Mouse (Mus musculus) mature B cell (primary cell): Measurements from ENCODE around the gene Gm11733.

ENCODE experiments used
- in situ Hi-C: fragments of 300-500 bp; cut with MboI; formaldehyde crosslinking; loops from 2 replicates; pipeline ENCODE4 v1.14.3; 2019

Gene Gm11733

GRCm38 (mm10) chr11:117478271-117479006 lies 5.7 kb upstream of the Gm11733 start:
- in situ Hi-C loops, result no loop called here

- in situ Hi-C loops, result no loop called here
Observed at GRCm38 (mm10) chr11:117479007-117479719, 5.0 kb upstream of the Gm11733 start.

GRCm38 (mm10) chr11:117479746-117480145 lies 4.4 kb upstream of the Gm11733 start:
- in situ Hi-C loops, result no loop called here

GRCm38 (mm10) chr11:117482300-117482676 lies 1.9 kb upstream of the Gm11733 start:
- in situ Hi-C loops, result no loop called here

- in situ Hi-C loops, result no loop called here
Observed at GRCm38 (mm10) chr11:117482677-117483511, 1.3 kb upstream of the Gm11733 start.

- in situ Hi-C loops, result no loop called here
Observed at GRCm38 (mm10) chr11:117491408-117492208, 7.4 kb downstream of the Gm11733 start.

- in situ Hi-C loops, result no loop called here
Observed at GRCm38 (mm10) chr11:117492209-117492505, 8.0 kb downstream of the Gm11733 start.

GRCm38 (mm10) chr11:117496812-117497211 lies 12.6 kb downstream of the Gm11733 start:
- in situ Hi-C loops, result no loop called here

- in situ Hi-C loops, result no loop called here
Observed at GRCm38 (mm10) chr11:117497256-117498136, 13.3 kb downstream of the Gm11733 start.

GRCm38 (mm10) chr11:117498137-117498511 lies 14.0 kb downstream of the Gm11733 start:
- in situ Hi-C loops, result no loop called here

GRCm38 (mm10) chr11:117508972-117509371 lies 24.8 kb downstream of the Gm11733 start:
- in situ Hi-C loops, result no loop called here

GRCm38 (mm10) chr11:117515718-117516421 lies 31.7 kb downstream of the Gm11733 start:
- in situ Hi-C loops, result no loop called here

GRCm38 (mm10) chr11:117516422-117516796 lies 32.2 kb downstream of the Gm11733 start:
- in situ Hi-C loops, result no loop called here

GRCm38 (mm10) chr11:117521906-117522780 lies 38.0 kb downstream of the Gm11733 start:
- in situ Hi-C loops, result no loop called here

GRCm38 (mm10) chr11:117522879-117523519 lies 38.8 kb downstream of the Gm11733 start:
- in situ Hi-C loops, result no loop called here

- in situ Hi-C loops, result no loop called here
Observed at GRCm38 (mm10) chr11:117525606-117526349, 41.6 kb downstream of the Gm11733 start.

GRCm38 (mm10) chr11:117532374-117532773 lies 48.2 kb downstream of the Gm11733 start:
- in situ Hi-C loops, result no loop called here

- in situ Hi-C loops, result no loop called here
Observed at GRCm38 (mm10) chr11:117534912-117535311, 50.7 kb downstream of the Gm11733 start.
